Mouse (Mus musculus): ENCODE measurements at regions not wholly inside any gene's neighbourhood (a gene's known extent, or its start where the extent isn't known, plus 50 kb on each side); places are given as distances from the start of the nearest gene placed in this dataset.

GRCm38 (mm10) chr10:96397931-96398561 is 218.8 kb upstream of the Btg1 start:
- no peaks in the 10 kb centered on the region for H3K36me3 ChIP-seq (ENCODE audit: control insufficient read depth, insufficient read depth, low read length)
- H3K4me1 ChIP-seq (ENCODE audit: control insufficient read depth, insufficient read depth, insufficient read length, low read length): no peaks in the 10 kb centered on the region
- WGBS: 78% methylated on average over 13 of the region's 13 CpGs
- TF ChIP-seq POLR2A (IDR thresholded peaks at IDR 0.05; ENCODE audit: low read depth, low read length) (no peak), CTCF (IDR thresholded peaks at IDR 0.05; ENCODE audit: extremely low read depth, insufficient read length, insufficient replicate concordance, low read depth, low read length) (no peak)
- H3K27ac ChIP-seq (ENCODE audit: insufficient read depth, low read depth, low read length): peak overlapping the region; percentile 29; the same call in 1 of the 2 replicates
- no peaks in the 10 kb centered on the region for H3K27me3 ChIP-seq (ENCODE audit: control insufficient read depth, insufficient read depth, low read length)
- no peak overlapping the region for H3K4me3 ChIP-seq (ENCODE audit: low read depth, low read length)

GRCm38 (mm10) chr10:96398562-96399288 is 218.1 kb upstream of the Btg1 start:
- Histone ChIP-seq H3K4me1 (ENCODE audit: control insufficient read depth, insufficient read depth, insufficient read length, low read length) (no peaks in the 10 kb centered on the region), H3K36me3 (ENCODE audit: control insufficient read depth, insufficient read depth, low read length) (no peaks in the 10 kb centered on the region), H3K4me3 (ENCODE audit: low read depth, low read length) (no peak overlapping the region), H3K27ac (ENCODE audit: insufficient read depth, low read depth, low read length) (no peak overlapping the region), H3K27me3 (ENCODE audit: control insufficient read depth, insufficient read depth, low read length) (no peaks in the 10 kb centered on the region)
- 89% methylated on average over 9 of the region's 9 CpGs for WGBS
- TF ChIP-seq POLR2A (IDR thresholded peaks at IDR 0.05; ENCODE audit: low read depth, low read length): no peak
- TF ChIP-seq CTCF (IDR thresholded peaks at IDR 0.05; ENCODE audit: extremely low read depth, insufficient read length, insufficient replicate concordance, low read depth, low read length): no peak

GRCm38 (mm10) chr10:96399636-96400400 is 217.0 kb upstream of the Btg1 start:
- H3K4me1 ChIP-seq (ENCODE audit: control insufficient read depth, insufficient read depth, insufficient read length, low read length): no peaks in the 10 kb centered on the region
- H3K4me3 ChIP-seq (ENCODE audit: low read depth, low read length): no peak overlapping the region
- H3K36me3 ChIP-seq (ENCODE audit: control insufficient read depth, insufficient read depth, low read length): no peaks in the 10 kb centered on the region
- no peak overlapping the region; the same call in 1 of the 2 replicates for H3K27ac ChIP-seq (ENCODE audit: insufficient read depth, low read depth, low read length)
- 84% methylated on average over 8 of the region's 8 CpGs for WGBS
- no peak for TF ChIP-seq CTCF (IDR thresholded peaks at IDR 0.05; ENCODE audit: extremely low read depth, insufficient read length, insufficient replicate concordance, low read depth, low read length)
- no peak for TF ChIP-seq POLR2A (IDR thresholded peaks at IDR 0.05; ENCODE audit: low read depth, low read length)
- H3K27me3 ChIP-seq (ENCODE audit: control insufficient read depth, insufficient read depth, low read length): no peaks in the 10 kb centered on the region

- Histone ChIP-seq H3K36me3 (ENCODE audit: control insufficient read depth, insufficient read depth, low read length) (no peaks in the 10 kb centered on the region), H3K4me3 (ENCODE audit: low read depth, low read length) (no peak overlapping the region), H3K4me1 (ENCODE audit: control insufficient read depth, insufficient read depth, insufficient read length, low read length) (no peaks in the 10 kb centered on the region), H3K27ac (ENCODE audit: insufficient read depth, low read depth, low read length) (peak overlapping the region; percentile 49; the same call in 1 of the 2 replicates), H3K27me3 (ENCODE audit: control insufficient read depth, insufficient read depth, low read length) (no peaks in the 10 kb centered on the region)
- TF ChIP-seq POLR2A (IDR thresholded peaks at IDR 0.05; ENCODE audit: low read depth, low read length) (no peak), CTCF (IDR thresholded peaks at IDR 0.05; ENCODE audit: extremely low read depth, insufficient read length, insufficient replicate concordance, low read depth, low read length) (no peak)
- 60% methylated on average over 6 of the region's 6 CpGs for WGBS
These were observed 216.0 kb upstream of the Btg1 start for GRCm38 (mm10) chr10:96400793-96401192.

GRCm38 (mm10) chr10:96406306-96406705 is 210.5 kb upstream of the Btg1 start:
- 46% methylated on average over 5 of the region's 5 CpGs for WGBS
- H3K4me3 ChIP-seq (ENCODE audit: low read depth, low read length): no peak overlapping the region
- no peak overlapping the region for H3K27ac ChIP-seq (ENCODE audit: insufficient read depth, low read depth, low read length)
- no peaks in the 10 kb centered on the region for H3K36me3 ChIP-seq (ENCODE audit: control insufficient read depth, insufficient read depth, low read length)
- H3K27me3 ChIP-seq (ENCODE audit: control insufficient read depth, insufficient read depth, low read length): no peaks in the 10 kb centered on the region
- TF ChIP-seq CTCF (IDR thresholded peaks at IDR 0.05; ENCODE audit: extremely low read depth, insufficient read length, insufficient replicate concordance, low read depth, low read length) (no peak), POLR2A (IDR thresholded peaks at IDR 0.05; ENCODE audit: low read depth, low read length) (no peak)
- no peaks in the 10 kb centered on the region; the same call in 1 of the 2 replicates for H3K4me1 ChIP-seq (ENCODE audit: control insufficient read depth, insufficient read depth, insufficient read length, low read length)

- Histone ChIP-seq H3K27ac (ENCODE audit: insufficient read depth, low read depth, low read length) (no peak overlapping the region), H3K4me3 (ENCODE audit: low read depth, low read length) (no peak overlapping the region), H3K27me3 (ENCODE audit: control insufficient read depth, insufficient read depth, low read length) (no peaks in the 10 kb centered on the region), H3K36me3 (ENCODE audit: control insufficient read depth, insufficient read depth, low read length) (no peaks in the 10 kb centered on the region), H3K4me1 (ENCODE audit: control insufficient read depth, insufficient read depth, insufficient read length, low read length) (no peaks in the 10 kb centered on the region; the same call in 1 of the 2 replicates)
- WGBS: 57% methylated on average over 3 of the region's 3 CpGs
- no peak for TF ChIP-seq POLR2A (IDR thresholded peaks at IDR 0.05; ENCODE audit: low read depth, low read length)
- no peak for TF ChIP-seq CTCF (IDR thresholded peaks at IDR 0.05; ENCODE audit: extremely low read depth, insufficient read length, insufficient replicate concordance, low read depth, low read length)
These were observed 209.0 kb upstream of the Btg1 start for GRCm38 (mm10) chr10:96407846-96408245.

GRCm38 (mm10) chr10:96408250-96408649 is 208.6 kb upstream of the Btg1 start:
- Histone ChIP-seq H3K27ac (ENCODE audit: insufficient read depth, low read depth, low read length) (peak overlapping the region; percentile 59; the same call in 1 of the 2 replicates), H3K4me1 (ENCODE audit: control insufficient read depth, insufficient read depth, insufficient read length, low read length) (no peaks in the 10 kb centered on the region; the same call in 1 of the 2 replicates), H3K4me3 (ENCODE audit: low read depth, low read length) (no peak overlapping the region), H3K36me3 (ENCODE audit: control insufficient read depth, insufficient read depth, low read length) (no peaks in the 10 kb centered on the region), H3K27me3 (ENCODE audit: control insufficient read depth, insufficient read depth, low read length) (no peaks in the 10 kb centered on the region)
- TF ChIP-seq POLR2A (IDR thresholded peaks at IDR 0.05; ENCODE audit: low read depth, low read length): no peak
- TF ChIP-seq CTCF (IDR thresholded peaks at IDR 0.05; ENCODE audit: extremely low read depth, insufficient read length, insufficient replicate concordance, low read depth, low read length): no peak
- 69% methylated on average over 2 of the region's 2 CpGs for WGBS
